Mouse (Mus musculus) telencephalon, adult 2 months (tissue): ENCODE data around the gene Fggy.

Source experiments
- DNase-seq: peaks from one replicate; pipeline ENCODE4 v3.0.0-alpha.2; 2011; ENCODE audit warnings: low read depth, low spot score

Fggy gene

GRCm38 (mm10) chr4:95590878-95591277, 33.6 kb downstream of the Fggy start:
- no peak for DNase-seq

GRCm38 (mm10) chr4:95597208-95597607, 39.9 kb downstream of the Fggy start:
- no peak for DNase-seq

- no peak for DNase-seq
These were observed 44.5 kb downstream of the Fggy start for GRCm38 (mm10) chr4:95601776-95602175.

- no peak for DNase-seq
These were observed 45.9 kb downstream of the Fggy start for GRCm38 (mm10) chr4:95603254-95603653.

- DNase-seq, result no peak
These were observed 53.4 kb downstream of the Fggy start for GRCm38 (mm10) chr4:95610663-95611062.

- DNase-seq, result no peak
These were observed 54.1 kb downstream of the Fggy start for GRCm38 (mm10) chr4:95611390-95611789.

- DNase-seq, result no peak
These were observed 63.7 kb downstream of the Fggy start for GRCm38 (mm10) chr4:95621046-95621445.

- DNase-seq, result no peak
These were observed 67.4 kb downstream of the Fggy start for GRCm38 (mm10) chr4:95624696-95625095.

GRCm38 (mm10) chr4:95625651-95626050, 68.3 kb downstream of the Fggy start:
- no peak for DNase-seq

- peak; percentile 27 for DNase-seq
These were observed 68.9 kb downstream of the Fggy start for GRCm38 (mm10) chr4:95626186-95626585.

- no peak for DNase-seq
These were observed 77.6 kb downstream of the Fggy start for GRCm38 (mm10) chr4:95634903-95635302.

GRCm38 (mm10) chr4:95636937-95637749, 79.8 kb downstream of the Fggy start:
- DNase-seq, result peak; percentile 39

- DNase-seq, result no peak
These were observed 80.8 kb downstream of the Fggy start for GRCm38 (mm10) chr4:95638063-95638462.

GRCm38 (mm10) chr4:95640831-95641230, 83.5 kb downstream of the Fggy start:
- DNase-seq, result no peak

- no peak for DNase-seq
These were observed 86.7 kb downstream of the Fggy start for GRCm38 (mm10) chr4:95644048-95644447.

GRCm38 (mm10) chr4:95648801-95649551, 91.7 kb downstream of the Fggy start:
- no peak for DNase-seq

GRCm38 (mm10) chr4:95649552-95649905, 92.2 kb downstream of the Fggy start:
- peak; percentile 32 for DNase-seq

- DNase-seq, result no peak
These were observed 92.7 kb downstream of the Fggy start for GRCm38 (mm10) chr4:95649980-95650379.

GRCm38 (mm10) chr4:95652044-95652443, 94.7 kb downstream of the Fggy start:
- no peak for DNase-seq

GRCm38 (mm10) chr4:95653296-95653912, 96.1 kb downstream of the Fggy start:
- DNase-seq, result no peak

- DNase-seq, result no peak
These were observed 96.6 kb downstream of the Fggy start for GRCm38 (mm10) chr4:95653913-95654301.

GRCm38 (mm10) chr4:95659024-95659423, 101.7 kb downstream of the Fggy start:
- DNase-seq, result no peak

GRCm38 (mm10) chr4:95663596-95663995, 106.3 kb downstream of the Fggy start:
- no peak for DNase-seq
